Mouse (Mus musculus): ENCODE data around the gene Dhx40.
A peak's percentile ranks its signal among the peaks of the same experiment; 100 is the strongest.
"Not testable (repeated sequence)": the region's sequence is repeated elsewhere in the genome, so short reads cannot be mapped to it uniquely, and the experiment has no call there.

Dhx40 gene

DNA sequence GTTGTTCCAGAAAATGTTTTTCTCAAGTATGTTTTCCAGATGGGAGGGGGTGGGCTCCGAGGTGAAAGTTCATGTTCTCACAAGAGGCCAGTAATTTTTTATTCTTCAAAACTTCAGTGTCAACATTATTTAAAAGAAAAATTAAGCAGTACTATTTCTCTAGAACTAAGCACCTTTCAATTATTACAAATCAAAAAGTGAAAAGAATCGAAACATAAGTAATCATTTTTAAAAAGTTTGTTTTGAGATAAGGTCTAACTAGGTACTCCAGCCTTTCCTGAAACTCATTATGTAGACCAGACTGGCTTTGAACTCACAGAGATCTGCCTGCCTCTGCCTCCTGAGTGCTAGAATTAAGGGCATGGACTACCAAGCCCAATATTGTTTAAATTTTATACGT is 8.7 kb upstream of the Dhx40 start:
- not testable (repeated sequence) for DNase-seq

DNA sequence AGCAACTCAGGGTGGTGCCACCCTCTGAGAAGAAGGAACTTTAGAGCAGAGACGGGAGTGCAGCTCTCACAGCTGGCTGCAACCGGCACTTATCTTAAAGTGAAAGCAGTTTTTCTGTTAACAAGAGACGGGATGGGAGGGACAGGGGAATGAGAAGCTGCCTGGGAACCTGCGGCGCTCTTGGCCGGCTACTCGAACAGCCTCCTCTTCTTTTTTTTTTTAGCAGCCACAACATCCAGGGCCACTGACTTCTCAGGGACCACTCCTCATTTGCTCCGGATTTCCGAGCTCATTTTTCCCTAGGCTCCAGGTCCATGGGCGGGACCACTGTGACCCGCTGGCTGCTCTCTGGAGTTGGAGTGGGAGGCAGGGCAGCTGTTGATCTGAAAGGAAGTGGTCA is 6.9 kb upstream of the Dhx40 start:
- not testable (repeated sequence) for DNase-seq

DNA sequence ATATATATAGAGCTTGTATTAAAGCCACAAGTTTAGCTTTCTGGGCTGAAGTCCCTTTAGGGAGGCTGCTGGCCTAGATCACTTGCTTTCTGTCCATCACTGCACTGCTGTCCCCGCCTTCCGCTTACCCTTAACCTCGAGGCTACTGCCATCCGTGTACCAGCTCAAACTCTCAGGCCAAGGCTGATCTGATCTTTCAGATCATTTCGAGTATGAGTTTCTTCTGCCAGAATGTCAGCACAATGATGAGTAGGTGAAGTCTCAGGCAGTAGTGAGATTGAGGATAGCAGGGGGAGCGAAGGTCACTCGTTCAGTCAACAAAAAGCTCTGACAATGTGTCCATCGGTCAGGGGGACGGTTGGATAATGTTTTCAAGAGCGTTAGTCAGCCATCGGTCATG is 5.7 kb upstream of the Dhx40 start:
- DNase-seq: not testable (repeated sequence)

DNA sequence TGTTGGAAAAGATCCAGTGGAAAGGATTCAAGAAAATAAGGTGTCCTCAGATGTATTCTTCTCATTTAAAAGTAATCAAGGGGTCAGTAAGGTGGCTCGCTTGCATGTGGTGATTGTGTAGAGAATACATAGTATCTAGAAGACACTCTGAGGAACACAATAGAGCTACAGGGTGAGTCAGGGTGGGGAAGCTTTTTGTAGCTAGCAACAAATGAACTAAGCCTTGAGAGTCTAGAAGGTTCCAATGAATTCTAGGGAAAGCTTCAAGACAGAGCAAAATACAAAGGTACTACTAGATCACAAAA is 3.7 kb upstream of the Dhx40 start:
- DNase-seq: no peak

DNA sequence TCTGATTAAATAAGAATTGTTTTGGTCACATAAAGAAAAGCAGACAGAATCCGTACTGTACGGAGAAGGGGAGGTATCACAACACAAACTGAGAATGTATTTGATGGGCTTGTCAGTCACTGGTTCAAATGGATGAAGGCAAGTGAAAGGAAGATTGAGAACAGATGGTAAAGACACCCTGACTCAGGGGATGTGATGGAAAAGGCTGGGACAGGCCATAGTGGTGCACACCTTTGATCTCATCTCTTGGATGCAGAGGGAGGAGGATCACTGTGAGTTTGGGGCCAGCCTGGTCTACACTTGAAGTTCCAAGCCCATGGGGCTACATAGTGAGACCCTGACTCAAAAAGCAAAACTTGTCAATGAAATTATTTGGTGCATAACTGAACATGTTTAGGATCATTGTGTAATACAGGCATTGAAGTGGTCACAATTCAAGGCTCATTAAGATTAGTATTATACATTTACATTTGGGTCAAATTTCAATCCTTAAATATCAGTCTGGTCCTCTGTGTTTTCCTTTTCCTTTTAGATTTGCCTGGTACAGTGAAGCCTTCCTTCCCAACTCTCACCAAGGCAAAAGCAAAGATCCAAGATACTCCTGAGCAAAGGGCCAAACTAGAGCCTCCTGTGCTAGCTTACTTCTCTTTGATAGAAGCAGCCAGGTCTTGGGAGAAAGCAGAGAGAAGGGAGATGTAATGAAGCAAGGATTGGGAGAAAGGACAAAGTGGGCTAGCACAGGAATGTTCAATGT is 3.2 kb upstream of the Dhx40 start:
- DNase-seq: no peak

DNA sequence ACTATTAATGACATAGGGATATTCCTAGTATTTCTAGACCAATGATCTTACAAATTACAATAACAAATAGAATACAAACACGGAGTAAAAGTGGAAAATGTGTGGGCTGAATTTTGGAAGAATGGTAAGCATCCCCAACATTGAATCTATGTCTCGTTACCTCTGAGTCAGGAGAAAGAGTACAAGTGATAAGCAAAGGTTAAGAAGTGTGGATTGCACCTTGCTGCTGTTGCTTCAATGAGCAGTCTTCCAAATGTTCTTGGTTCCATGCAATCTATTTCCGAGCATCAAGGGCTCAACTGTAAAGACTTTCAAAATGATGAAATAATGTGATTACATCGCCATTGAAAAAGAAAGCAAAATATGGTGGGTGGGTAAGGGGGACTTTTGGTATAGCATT is 2.3 kb upstream of the Dhx40 start:
- no peak for DNase-seq

DNA sequence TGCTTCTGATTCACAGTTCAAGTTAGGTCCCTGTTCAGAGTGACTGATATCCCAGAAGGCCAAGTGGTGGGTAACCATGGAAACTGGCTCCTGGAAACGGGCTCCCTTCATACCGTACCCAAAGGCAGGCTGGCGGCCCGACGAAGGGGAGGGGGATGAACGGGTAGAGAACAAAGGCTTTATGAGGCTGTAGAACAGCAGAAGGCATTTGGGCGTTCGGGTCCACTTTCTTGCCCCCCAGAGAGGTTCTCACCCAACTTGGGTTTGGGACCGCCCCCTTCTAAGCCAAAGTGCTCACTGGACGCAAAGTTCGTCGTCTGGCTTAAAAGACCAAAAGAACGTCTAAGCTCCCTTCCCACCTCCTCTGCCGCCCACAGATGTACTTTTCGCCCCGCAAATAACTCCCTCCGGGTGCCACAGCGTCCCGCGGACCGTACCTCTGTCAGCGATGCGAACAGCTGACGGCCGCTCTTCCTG is 507 bp downstream of the Dhx40 start:
- DNase-seq: peak; percentile 80

DNA sequence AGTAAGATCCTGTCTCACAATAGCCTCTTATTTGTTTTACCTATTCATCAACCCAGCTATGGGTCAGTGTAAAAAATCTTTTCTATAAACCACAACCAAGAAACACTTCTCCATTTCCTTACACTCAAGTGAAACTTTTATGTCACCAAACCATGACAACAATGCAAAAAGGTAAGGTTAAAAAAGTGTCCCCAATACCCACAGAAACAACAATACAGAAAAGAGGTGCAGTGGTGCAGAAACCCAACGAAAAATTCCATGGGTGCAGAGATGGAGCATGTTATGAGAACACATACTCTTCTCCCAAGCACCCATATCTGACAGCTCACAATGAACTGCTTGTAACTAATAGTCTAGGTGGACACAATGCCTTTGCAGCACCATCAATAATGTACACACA is 13.4 kb downstream of the Dhx40 start:
- no peak for DNase-seq

DNA sequence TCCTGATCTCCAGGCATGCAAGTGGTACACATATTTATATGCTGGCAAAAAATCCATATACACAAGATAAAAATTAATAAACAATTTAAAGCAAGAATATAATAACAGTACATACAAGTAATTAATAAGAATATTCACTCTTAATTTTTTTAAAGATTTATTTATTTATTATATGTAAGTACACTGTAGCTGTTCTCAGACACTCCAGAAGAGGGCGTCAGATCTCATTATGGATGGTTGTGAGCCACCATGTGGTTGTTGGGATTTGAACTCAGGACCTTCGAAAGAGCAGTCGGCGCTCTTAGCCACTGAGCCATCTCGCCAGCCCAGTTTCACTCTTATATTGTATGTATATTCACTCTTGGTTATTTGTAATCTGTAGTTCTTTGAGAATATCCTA is 20.1 kb downstream of the Dhx40 start:
- DNase-seq: not testable (repeated sequence)

DNA sequence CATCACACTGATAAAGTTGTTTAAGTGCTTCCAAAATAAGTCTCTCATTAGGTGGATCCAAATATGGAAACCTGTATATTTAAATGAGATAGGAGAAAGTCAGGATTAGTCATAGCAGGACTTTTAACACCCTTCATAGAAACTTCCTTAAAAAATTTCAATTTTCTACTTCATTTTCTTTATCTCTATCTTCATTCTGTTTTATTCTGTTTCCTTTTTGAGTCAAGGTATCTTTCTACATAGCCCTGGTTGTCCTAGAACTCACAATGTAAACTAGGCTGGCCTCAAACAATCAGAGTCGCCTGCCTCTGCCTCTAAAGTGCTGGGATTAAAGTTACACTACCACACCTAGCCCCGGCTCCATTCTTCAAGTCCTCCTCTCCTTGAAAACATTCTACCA is 21.8 kb downstream of the Dhx40 start:
- DNase-seq: no peak

DNA sequence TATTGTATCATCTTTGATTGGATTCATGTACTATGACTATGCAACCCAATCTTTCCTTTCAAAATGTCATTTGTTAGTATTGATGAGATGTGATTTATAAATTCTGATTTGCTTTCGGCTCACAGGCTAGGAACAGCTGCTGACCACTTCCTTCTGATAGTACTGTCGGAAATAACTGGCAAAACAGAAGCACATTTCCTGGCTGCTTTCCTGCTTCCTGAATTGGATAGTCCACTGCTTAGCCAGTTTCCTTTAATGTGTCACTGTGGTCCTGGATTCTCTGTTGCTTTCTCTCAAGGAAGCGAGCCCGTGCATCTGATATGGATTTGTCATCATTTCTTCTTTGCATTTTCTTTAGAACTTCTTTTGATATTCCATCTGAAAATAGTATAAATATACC is 37.7 kb downstream of the Dhx40 start:
- DNase-seq: no peak

DNA sequence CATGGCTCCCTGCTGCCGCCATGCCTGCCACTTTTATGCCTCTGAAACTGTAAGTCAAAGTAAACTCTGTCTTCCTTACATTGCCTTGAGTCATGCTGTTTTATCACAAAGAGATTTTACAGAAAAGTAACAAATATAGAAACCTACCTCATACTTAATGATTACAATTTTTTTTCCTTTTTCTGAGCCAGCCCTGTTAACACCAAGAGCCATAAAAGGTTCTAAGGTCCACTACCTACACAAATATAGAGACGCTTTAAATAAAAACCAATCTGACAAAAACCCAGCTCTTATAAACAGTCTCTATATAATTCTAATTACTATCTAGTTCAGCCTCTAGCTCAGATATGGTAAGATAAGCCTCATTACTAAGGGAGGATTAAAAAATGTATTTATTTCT is 43.0 kb downstream of the Dhx40 start:
- no peak for DNase-seq

DNA sequence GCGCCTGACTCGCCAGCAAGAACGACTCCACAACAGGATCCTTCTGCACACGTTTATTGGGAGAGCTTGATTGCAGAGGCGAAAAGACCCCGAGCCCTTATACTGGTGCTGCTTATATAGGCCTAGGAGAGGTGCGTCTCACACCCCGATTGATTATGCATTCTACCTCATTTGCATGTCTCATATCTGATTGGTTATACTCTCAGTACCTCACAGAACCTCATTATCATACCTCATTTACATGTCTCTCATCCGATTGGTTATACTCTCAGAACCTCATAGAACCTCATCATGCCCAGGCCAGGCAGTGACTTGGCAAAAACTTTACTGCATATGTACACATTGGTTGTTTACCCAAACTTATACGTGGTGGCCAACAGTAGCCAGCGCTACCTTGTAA is 44.4 kb downstream of the Dhx40 start:
- not testable (repeated sequence) for DNase-seq

DNA sequence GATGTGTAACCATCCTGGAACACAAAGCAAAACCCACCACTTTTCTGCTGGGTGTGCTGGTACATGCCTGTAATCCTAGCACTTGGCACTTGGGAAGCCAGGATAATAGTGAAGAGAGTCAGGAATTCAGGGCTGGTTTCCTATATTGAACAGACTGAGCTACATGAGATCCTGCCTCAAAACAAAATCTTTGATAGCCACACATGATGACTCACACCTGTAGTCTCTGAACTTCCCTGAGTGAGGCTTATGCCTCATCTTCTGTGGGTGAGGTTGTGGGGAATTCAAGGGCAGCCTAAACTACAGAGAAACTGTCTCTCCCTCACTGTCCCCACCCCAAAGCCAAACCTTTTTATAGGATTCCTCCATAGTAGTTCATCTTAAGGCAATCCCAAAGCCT is 47.2 kb downstream of the Dhx40 start:
- no peak for DNase-seq

DNA sequence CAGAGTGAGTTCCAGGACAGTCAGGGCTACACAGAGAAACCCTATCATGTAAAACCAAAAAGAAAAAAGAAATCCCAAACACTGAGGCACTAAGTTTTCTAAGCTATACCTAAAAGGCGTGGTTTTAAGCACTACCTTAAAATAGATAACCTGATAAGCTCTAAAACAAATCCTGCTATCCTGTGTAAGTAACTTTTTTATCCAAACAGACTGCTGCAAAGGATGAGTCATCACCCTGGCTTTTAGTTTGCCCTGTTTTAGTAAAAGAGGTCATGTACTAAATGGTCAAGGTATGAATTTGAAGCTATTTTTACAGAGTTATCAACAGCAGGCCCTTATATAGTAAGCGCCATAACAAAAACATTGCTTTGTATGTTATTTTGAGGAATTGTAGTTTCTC is 47.7 kb downstream of the Dhx40 start:
- no peak for DNase-seq

DNA sequence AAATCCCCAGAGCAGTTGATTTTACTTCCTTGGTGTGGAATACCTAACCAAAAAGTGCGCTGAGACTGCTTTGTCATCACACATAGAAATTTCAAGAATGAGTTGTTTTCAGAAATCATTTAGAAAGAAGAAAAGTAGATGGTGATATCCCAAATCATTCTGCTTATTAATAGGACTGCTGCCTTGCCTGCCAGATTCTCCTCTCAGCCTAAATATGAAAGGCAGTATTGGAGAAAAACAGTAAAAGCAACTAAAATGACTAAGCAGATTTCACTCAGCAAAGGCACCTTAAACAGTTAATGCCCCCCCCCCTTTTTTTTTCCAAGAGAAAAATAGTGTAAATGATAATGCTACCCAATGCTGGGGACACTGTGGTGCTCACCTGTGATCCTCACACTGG is 48.3 kb downstream of the Dhx40 start:
- no peak for DNase-seq

DNA sequence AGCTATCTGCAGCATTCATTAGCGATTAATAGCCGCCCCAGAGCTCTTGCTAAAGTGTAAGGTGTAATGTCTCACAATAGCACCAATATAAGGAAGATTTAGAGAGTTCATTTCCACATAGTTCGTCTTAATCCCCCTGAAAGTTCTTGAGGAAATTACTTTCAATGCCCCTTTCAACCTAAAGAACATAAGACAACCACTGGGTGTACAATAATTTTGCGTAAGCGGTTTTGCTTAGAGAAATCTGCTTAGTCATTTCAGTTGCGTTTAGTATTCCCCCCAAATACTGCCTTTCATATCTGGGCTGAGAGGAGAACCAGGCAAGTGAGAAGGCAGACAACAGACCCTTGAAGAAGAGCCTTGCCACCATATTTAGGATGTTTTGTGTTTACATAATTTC is 49.0 kb downstream of the Dhx40 start:
- DNase-seq: no peak

DNA sequence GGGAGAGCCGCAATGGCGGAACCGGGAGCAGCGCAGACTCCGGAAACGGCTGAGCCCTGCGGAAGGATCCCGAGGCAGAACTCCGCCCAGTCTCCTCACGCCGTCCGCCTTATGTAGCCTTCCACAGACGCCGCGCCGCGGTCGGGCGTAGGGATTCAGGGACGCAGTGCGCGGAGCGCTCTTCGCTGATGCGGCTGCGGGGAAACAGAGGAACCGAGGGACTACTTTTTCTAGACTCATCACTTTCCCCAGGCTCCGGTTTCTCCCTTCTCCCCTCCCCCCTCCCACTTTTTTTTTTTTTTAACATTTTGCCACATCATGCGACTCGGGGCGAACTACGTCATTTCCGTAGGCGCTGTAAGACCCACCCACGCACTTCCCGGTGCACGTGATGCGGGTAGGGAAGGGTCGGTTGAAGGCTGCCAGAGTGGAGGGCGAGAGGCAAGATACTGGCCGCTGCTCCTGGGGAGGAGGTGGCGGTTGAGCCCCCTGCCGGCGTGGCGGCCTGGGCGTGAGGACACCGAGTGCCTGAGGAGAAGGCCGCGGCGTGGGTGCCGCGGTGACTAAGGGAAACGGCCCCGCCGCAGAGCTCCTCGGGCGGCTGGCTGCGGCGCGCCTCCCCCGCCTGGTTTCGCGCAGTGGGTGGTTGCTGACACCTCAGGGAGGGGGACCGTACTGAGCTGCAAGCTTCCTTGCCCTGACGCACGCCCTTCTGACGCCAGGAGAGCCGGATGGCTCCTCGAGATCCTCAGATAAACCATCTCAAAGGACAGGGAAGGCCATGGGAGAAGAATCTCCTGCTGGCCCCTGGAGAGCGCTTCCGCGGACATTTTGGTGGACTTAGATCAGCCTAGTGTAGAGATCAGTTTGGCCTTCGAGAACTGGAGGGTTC is 49.8 kb downstream of the Dhx40 start, which contains the start of gene Cltc:
TSS of gene Cltc (minus strand) at position 86 of the 892 bp plus-strand sequence.
- peak; percentile 99 for DNase-seq

DNA sequence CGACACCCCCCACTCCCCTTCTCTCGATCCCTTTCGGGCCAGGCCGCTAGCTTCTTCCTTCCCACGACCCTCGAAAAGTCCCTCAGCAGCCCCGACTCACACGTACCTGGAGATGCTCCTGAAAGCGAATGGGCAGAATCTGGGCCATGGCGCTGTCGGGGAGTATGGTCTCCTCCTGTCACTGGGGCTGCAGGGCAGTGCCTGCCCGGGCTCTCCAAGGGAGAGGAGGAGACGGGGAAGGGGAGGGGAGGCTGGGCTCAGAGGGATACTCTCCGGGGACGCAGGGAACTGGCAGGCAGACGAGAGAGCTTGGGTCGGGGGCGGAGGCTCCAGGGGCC is 50.4 kb downstream of the Dhx40 start:
- DNase-seq: no peak

DNA sequence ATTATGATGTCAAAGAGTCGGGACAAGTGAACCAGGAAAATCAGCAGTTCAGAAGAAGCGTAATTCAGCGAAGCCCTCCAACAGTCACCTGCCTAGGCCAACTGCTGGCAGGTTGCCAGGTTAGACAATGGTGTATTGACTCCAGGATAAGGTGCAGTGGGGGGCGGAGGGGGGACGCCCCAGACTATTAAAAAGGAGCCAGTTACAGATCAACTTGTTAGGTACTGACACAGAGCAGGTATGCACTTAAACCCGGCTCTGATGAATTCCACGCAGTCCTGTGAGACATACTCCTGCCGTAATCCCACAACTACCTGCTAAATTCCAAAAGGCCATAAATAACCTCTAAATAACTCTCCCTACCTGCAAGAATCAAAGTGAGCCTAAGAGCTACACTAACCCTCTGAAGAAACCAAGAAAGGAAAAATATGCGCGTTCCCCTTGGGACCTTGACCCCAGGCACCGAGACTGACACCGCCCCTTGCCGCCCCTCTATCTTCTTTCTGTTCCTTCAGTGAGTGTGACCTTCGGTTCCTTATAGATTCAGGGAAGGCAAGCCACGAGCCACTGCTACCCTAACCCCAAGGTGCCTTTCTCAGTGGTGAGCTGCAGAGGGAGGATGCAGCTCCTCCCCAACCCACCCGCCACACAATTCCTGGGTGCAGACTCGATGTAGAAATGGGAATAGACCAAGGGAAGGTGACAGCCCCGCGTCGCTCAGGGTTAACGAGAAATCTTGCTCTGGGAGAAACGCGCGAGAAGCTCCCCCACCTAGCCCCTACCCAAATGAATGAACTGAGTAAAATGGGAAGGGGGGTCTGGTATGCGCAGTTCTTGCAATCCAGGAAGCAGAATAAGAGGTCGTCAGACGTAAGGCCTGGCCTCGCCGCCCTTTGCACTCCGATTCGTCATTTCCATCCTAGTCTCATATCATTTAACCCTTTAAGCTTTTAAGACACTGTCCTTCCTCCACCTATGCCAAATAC is 51.1 kb downstream of the Dhx40 start:
- DNase-seq: peak; percentile 70

DNA sequence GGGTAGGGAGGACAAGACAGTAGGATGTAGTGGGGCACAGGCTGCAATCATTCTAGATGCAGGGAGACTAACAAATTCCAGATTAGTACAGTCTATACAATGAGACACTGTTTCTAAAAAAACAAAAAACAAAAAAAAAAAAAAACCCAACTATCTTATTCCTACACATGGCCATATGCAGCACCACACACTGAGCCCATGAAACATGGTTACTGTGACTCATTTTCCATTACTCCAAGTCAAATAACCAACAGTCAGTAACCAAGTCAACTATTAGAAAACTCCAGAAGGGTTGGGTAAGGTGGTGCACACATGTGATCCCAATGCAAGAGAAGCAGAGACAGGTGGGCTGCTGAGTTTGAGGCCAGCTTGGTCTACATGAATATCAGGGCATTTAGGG is 55.1 kb downstream of the Dhx40 start:
- no peak for DNase-seq

DNA sequence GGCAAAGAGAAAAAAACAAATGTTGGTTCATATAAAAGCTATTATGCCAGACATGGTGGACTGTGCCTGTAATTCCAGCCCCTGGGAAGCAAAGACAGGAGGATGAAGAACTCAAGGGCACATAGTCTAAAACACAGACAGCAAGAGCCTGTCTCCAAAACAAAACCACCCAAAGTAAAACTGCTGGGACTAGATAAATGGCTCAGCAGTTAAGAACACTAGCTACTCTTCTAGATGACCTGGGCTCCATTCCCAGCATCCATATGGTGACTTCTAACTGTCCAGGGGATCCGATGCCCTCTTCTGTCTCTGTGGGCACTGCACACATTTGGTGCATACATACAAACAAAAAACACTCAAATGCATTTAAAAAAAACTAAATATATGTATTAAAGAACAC is 56.5 kb downstream of the Dhx40 start:
- DNase-seq: no peak

DNA sequence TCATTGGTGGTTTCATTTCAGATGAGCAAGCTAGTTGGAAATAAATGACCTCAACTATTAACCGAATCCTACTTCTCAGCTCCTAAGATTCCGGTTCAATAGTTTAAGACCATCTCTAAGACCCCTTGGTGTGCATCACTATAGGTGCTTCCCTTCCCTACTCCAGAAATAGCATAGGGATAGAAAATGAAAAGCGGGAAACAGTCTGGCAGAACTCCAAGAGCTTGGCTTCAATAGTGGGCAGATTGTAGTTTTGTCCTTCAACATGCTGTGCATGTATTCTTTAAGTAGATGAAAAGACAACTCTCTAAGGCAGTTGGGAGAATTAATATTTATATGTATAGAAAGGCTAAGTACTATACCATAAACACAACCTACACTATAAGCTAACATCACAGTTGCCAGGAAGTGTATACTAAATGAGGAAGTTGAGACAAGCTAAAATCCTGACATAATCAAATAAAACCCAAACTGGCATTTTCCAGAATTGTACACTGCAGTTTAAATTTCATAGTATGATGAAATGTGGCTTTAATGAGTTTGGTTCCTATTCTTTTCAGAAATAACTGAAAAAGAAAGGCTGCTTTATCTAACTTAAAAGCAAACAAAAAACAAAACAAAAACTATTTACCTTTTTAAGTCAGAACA is 57.6 kb downstream of the Dhx40 start:
- no peak for DNase-seq

Measured in layer of hippocampus, adult 9-11 months (tissue).